Mouse (Mus musculus) lung, adult 2 months (tissue): Measurements from ENCODE around the gene Dennd4b. TPM values are rescaled to one million over a fixed set of nuclear protein-coding genes. Genes with fewer than 3 reads are reported as not detected.
A peak's percentile ranks its signal among the peaks of the same experiment; 100 is the strongest.

Source experiments
- DNase-seq: peaks from one replicate; pipeline ENCODE4 v3.0.0; 2022
- H3K4me1 ChIP-seq: fragments of 200-500 bp; 2 replicates; pipeline ENCODE4 v1.6.1; 2011; ENCODE audit warnings: low read length; ENCODE audit not compliant: control insufficient read depth, insufficient read depth
- H3K4me3 ChIP-seq: fragments of 200-500 bp; replicated peaks from 2 replicates; pipeline ENCODE3; 2011; ENCODE audit warnings: low read depth, mild to moderate bottlenecking, control low read depth, low read length; ENCODE audit errors: extremely low read depth
- CTCF ChIP-seq: fragments of 200-500 bp; IDR thresholded peaks from 2 replicates; pipeline ENCODE4 v1.5.1; 2011; ENCODE audit warnings: mild to moderate bottlenecking, low read length, control low read depth; ENCODE audit not compliant: insufficient read depth
- POLR2A ChIP-seq: fragments of 200-500 bp; IDR thresholded peaks from 2 replicates; pipeline ENCODE4 v1.6.1; 2011; ENCODE audit warnings: low read depth, mild to moderate bottlenecking, control low read depth, low read length, borderline replicate concordance; ENCODE audit errors: extremely low read depth
- WGBS: fragments of 180-500 bp; shearing (Covaris S2); methylation state at CpG from one replicate; pipeline ENCODE4 v1.1.7; 2018; 5-methylcytosine and 5-hydroxymethylcytosine counted together
- polyA plus RNA-seq: library from polyadenylated mRNA; depleted of rRNA; stranded (reverse); fragments of >200 nt; gene quantifications from 2 replicates; pipeline ENCODE4 v1.2.3, GENCODE M21; 2012

The Dennd4b gene
- polyA plus RNA-seq, 1 experiment = 37.5 TPM

DNA sequence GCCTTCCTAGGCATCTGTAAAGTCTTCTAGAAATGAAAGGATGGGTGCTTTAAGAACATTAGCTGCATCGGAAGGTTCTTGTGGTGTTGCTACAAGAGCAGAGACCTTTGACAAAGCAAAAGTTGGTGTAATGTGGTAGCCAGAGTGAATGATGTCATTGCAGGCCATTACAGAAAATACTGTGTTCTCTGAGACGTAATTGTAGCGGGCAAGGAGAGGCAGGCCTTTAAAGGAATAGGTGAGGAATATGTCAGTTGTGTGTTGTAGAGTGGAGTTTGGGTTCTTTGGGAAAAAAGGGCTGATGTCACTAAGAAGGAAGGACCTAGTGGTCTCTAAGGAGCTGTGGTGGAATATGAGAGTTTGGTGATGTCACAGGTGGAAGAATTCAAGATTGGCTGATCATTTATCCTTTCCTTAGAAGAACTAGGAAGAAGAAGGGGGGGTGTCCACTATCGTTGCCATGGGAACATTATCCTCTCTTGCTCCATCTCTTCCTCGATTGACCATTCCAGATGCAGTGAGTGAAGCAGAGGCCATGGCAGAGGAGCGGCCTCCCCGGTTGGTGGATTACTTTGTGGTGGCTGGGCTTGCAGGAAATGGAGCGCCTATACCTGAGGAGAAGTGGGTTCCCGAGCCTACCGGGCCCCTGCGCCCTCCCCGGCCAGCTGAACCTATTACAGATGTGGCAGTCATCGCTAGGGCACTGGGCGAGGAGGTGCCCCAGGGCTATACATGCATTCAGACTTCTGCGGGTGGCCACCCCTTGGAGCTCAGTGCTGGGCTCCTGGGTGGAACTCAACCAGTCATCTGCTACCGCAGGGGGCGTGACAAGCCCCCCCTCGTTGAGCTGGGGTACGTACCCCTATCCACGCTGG is 2.2 kb downstream of the Dennd4b start:
- Histone ChIP-seq H3K4me3 (peak overlapping the region; percentile 15), H3K4me1 (peaks cover 4% of the 10 kb centered on the region)
- no peak for DNase-seq
- TF ChIP-seq CTCF (no peak), POLR2A (no peak)
- WGBS = 85% methylated on average over 20 of the region's 20 CpGs

DNA sequence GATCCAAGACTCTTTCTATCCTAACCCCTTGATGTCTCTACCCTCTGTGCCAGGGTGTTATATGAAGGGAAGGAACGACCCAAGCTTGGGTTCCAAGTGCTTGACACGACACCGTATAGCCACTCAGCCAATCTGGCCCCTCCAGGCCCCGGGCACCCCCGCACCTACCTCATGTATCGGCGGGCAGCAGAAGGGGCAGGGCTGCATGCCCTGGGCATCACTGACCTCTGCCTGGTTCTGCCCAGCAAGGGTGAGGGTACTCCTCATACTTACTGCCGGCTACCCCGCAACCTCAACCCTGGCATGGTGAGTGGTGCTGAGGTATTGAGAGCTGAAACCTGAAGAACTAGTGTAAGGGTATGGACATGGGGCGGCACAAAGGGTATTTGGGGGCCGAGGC is 3.2 kb downstream of the Dennd4b start:
- no peak for DNase-seq
- Histone ChIP-seq H3K4me3 (no peak overlapping the region), H3K4me1 (peaks cover 4% of the 10 kb centered on the region)
- no peak for TF ChIP-seq CTCF
- no peak for TF ChIP-seq POLR2A
- 96% methylated on average over 11 of the region's 11 CpGs for WGBS

DNA sequence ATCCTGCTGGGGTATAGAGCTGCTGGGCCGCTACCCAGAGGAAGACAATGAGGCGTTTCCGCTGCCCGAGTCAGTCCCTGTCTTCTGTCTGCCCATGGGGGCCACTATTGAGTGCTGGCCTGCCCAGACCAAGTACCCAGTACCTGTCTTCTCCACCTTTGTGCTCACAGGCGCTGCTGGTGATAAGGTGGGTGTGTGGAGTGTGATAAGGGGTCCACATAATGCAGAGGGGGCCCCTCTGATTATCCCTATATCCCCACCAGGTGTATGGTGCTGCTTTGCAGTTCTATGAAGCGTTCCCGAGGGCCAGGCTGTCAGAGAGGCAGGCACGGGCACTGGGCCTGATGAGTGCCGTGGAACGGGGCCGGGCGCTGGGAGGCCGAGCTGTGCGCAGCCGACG is 4.0 kb downstream of the Dennd4b start:
- no peak overlapping the region for H3K4me3 ChIP-seq
- TF ChIP-seq CTCF (no peak), POLR2A (no peak)
- no peak for DNase-seq
- peaks cover 4% of the 10 kb centered on the region for H3K4me1 ChIP-seq
- 93% methylated on average over 16 of the region's 16 CpGs for WGBS

DNA sequence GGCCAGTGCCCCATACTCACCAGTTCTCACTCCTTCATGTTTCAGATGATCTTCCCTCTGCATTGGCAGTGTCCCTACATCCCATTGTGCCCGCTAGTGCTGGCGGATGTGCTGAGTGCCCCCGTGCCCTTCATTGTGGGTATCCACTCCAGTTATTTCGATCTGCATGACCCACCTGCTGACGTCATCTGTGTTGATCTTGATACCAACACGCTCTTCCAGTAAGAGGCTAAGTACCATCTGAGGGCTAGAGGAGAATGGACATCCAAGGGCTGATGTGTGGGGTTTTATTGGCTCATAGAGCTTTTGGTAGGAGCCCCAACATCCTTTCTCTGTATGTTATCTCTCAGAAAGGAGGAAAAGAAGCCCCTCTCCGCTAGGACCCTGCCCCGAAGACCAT is 5.8 kb downstream of the Dennd4b start:
- no peak for DNase-seq
- WGBS = 94% methylated on average over 8 of the region's 8 CpGs
- no peaks in the 10 kb centered on the region; the same call in 1 of the 2 replicates for H3K4me1 ChIP-seq
- TF ChIP-seq CTCF (no peak), POLR2A (no peak)
- H3K4me3 ChIP-seq = no peak overlapping the region

DNA sequence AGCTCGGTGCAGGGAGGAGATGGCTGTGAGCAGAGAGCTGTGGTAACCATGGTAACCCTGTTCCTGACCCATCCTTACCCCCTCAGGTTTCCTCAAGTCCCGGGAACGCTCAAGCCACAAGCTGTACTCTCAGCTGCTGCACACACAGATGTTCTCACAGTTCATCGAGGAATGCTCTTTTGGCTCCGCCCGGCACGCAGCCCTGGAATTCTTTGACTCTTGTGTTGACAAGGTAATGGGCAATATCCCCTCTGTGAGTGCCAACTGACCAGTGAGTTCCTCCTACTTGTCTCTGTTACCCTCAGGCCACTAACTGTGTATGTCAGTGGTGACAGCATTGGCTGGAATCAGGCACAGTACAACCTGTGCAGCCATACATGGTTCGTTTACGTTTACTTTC is 7.2 kb downstream of the Dennd4b start:
- TF ChIP-seq CTCF (no peak), POLR2A (no peak)
- no peak for DNase-seq
- H3K4me1 ChIP-seq = no peaks in the 10 kb centered on the region; the same call in 1 of the 2 replicates
- no peak overlapping the region for H3K4me3 ChIP-seq
- WGBS = 67% methylated on average over 9 of the region's 9 CpGs

DNA sequence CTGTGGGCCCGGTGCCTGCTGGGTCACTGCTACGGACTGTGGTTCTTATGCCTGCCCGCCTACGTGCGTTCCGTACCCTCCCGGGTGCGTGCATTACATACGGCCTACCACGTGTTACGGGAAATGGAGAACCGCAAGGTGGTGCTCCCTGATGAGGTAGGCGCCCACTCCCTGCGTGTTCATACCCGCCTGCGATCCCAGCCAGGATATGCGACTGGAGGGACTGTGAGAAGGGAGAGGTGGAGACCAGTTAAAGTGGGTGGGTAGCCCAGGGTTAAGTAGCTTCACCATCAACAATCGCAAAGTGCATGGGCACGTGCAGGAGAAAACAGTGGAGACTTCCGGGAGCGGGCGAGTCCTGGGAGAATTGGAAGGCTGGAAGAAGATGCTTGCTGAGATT is 8.9 kb downstream of the Dennd4b start:
- no peaks in the 10 kb centered on the region for H3K4me1 ChIP-seq
- no peak for DNase-seq
- TF ChIP-seq CTCF = no peak
- TF ChIP-seq POLR2A = no peak
- H3K4me3 ChIP-seq = no peak overlapping the region
- 93% methylated on average over 22 of the region's 22 CpGs for WGBS

DNA sequence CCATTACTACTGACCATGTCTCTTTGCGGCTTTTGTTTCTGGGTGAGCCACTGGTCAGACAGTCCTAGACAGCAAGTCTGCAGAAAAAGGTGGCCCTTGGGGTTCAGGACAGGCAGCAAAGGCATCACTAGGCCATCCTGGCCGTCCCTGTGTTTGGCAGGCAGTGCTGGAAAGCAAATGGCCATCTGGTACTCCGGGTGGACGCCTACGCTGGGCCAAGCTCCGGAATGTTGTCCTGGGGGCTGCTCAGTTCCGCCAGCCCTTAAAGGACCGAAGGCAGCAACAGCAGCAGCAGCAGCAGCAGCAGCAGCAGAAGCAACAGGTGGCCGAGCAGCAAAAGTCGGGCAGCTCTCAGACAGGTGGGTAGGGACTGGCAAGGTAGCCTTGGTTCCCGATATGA is 10.3 kb downstream of the Dennd4b start:
- DNase-seq = no peak

DNA sequence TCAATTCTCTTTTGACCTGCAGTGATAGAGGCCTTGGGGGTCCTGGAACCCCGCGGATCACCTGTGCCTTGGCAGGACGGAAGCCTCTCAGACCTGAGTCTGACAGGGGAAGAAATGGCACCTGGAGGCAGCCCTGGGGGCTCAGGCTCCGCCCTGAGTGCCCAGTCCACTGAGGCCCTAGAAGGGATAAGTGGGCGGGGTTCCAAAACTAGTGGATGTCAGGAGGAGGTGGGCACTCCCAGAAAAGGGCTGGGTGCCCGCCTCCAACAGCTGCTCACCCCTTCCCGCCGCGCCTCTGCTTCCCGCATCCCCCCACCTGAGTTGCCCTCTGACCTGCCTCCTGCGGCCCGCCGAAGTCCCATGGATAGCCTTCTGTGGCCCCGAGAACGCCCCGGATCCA is 11.9 kb downstream of the Dennd4b start:
- DNase-seq = no peak
- TF ChIP-seq CTCF = no peak
- no peak for TF ChIP-seq POLR2A
- H3K4me3 ChIP-seq = no peak overlapping the region
- 0 out of 2 replicates have a peak, but pooled peaks cover 2% of the 10 kb centered on the region for H3K4me1 ChIP-seq
- WGBS = 72% methylated on average over 16 of the region's 16 CpGs

More for the DNA sequence above, 10.3 kb downstream of the Dennd4b start:
- WGBS = 92% methylated on average over 11 of the region's 11 CpGs
- Histone ChIP-seq H3K4me3 (no peak overlapping the region), H3K4me1 (0 out of 2 replicates have a peak, but pooled peaks cover 2% of the 10 kb centered on the region)
- TF ChIP-seq CTCF (no peak), POLR2A (no peak)

DNA sequence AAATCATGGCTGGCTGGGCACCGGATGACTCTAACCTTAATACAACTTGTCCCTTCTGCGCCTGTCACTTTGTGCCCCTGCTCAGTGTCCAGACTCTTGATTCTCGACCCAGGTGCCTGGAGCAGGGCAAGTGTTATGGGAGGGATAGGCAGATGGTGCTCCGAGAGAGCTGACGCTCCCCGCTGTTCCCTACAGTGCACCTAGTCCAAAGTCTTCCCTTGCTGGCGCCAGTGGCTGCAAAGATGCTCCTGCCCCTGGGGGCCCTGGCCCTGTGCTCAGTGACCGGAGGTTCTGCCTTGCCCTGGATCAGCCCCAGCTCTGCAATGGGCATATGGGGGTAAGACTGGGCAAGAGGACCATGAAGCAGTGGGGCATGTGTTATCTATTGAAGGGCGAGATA is 12.8 kb downstream of the Dennd4b start:
- H3K4me3 ChIP-seq = no peak overlapping the region
- WGBS = 94% methylated on average over 9 of the region's 9 CpGs
- DNase-seq = no peak
- 0 out of 2 replicates have a peak, but pooled peaks cover 2% of the 10 kb centered on the region for H3K4me1 ChIP-seq
- TF ChIP-seq CTCF (no peak), POLR2A (no peak)

DNA sequence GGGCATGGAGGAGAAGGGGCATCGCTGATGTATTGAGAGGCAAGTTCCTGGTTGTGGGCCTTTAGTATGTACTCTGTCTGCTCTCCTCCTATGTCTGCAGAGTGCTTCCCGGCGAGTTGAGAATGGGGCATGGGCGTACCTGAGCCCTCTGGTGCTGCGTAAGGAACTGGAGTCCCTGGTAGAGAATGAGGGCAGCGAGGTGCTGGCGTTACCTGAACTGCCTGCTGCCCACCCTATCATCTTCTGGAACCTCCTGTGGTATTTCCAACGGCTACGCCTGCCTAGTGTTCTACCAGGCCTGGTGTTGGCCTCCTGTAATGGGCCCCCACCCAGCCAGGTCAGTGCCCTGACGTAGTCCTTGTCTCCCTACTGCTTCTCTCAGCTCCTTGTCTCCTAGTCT is 13.2 kb downstream of the Dennd4b start:
- 95% methylated on average over 10 of the region's 10 CpGs for WGBS
- DNase-seq = no peak
- Histone ChIP-seq H3K4me3 (no peak overlapping the region), H3K4me1 (0 out of 2 replicates have a peak, but pooled peaks cover 2% of the 10 kb centered on the region)
- no peak for TF ChIP-seq CTCF
- no peak for TF ChIP-seq POLR2A

DNA sequence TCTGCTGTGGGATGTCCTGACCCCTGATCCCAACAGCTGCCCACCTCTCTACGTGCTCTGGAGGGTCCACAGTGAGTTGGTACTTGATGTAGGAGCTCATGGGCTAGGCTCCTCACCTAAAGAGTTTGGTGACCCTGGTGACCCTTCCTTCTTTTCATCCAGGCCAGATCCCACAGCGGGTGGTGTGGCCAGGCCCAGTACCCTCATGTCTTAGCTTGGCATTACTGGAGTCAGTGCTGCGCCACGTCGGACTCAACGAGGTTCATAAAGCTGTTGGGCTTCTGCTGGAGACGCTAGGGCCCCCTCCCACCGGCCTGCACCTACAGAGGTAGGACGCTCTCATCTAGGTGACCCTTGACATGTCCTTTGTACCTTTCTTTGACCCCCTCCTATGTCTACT is 14.2 kb downstream of the Dennd4b start:
- TF ChIP-seq POLR2A = no peak
- no peak for TF ChIP-seq CTCF
- WGBS = 92% methylated on average over 9 of the region's 9 CpGs
- no peak overlapping the region for H3K4me3 ChIP-seq
- H3K4me1 ChIP-seq = 0 out of 2 replicates have a peak, but pooled peaks cover 2% of the 10 kb centered on the region
- DNase-seq = no peak
